Mouse (Mus musculus) G1E (cell line): ENCODE data around the gene Rbm47. TPM values are rescaled to one million over a fixed set of nuclear protein-coding genes. Genes with fewer than 3 reads are reported as not detected.

Experiments
- ATAC-seq: 2 replicates; pipeline ENCODE4 v1.8.0; 2016; ENCODE audit warnings: mild to moderate bottlenecking; ENCODE audit not compliant: insufficient number of reproducible peaks, poor library complexity, low FRiP score, severe bottlenecking; ENCODE audit errors: extremely low read depth
- DNase-seq: peaks from one replicate; pipeline ENCODE4 v3.0.0; 2012; ENCODE audit warnings: low spot score
- H3K27me3 ChIP-seq: 2 replicates; pipeline ENCODE4 v1.6.1; 2012; ENCODE audit warnings: mild to moderate bottlenecking, low read length, inconsistent platforms; ENCODE audit not compliant: insufficient read depth
- H3K36me3 ChIP-seq: replicated peaks from 2 replicates; pipeline ENCODE3; 2012; ENCODE audit warnings: mild to moderate bottlenecking, inconsistent platforms
- H3K4me1 ChIP-seq: 2 replicates; pipeline ENCODE4 v1.6.1; 2012; ENCODE audit warnings: low read depth, low read length, inconsistent platforms, mixed read lengths; ENCODE audit not compliant: insufficient read depth
- H3K4me3 ChIP-seq: 2 replicates; pipeline ENCODE4 v1.5.1; 2012; ENCODE audit warnings: low read depth, mild to moderate bottlenecking, inconsistent platforms, low read length, moderate library complexity, mixed read lengths
- H3K9me3 ChIP-seq: replicated peaks from 2 replicates; pipeline ENCODE4 v1.6.1; 2012; ENCODE audit warnings: inconsistent platforms
- CTCF ChIP-seq: IDR thresholded peaks from 2 replicates; pipeline ENCODE4 v1.5.1; 2012; ENCODE audit warnings: low read depth, low read length, inconsistent platforms, mixed read lengths
- GATA1 ChIP-seq: IDR thresholded peaks from 2 replicates; pipeline ENCODE4 v1.6.1; 2012; ENCODE audit warnings: borderline replicate concordance, low read length, inconsistent platforms, mixed read lengths
- GATA2 ChIP-seq: IDR thresholded peaks from 2 replicates; pipeline ENCODE4 v1.6.1; 2012; ENCODE audit warnings: low read depth, low read length, inconsistent platforms, borderline replicate concordance
- POLR2AphosphoS5 ChIP-seq: IDR thresholded peaks from 2 replicates; pipeline ENCODE4 v1.6.1; 2012; ENCODE audit warnings: low read depth, low read length, inconsistent platforms; ENCODE audit not compliant: insufficient replicate concordance
- TAL1 ChIP-seq: conservative IDR thresholded peaks from 2 replicates; pipeline ENCODE4 v1.6.1; 2012; ENCODE audit warnings: low read depth, low read length, inconsistent platforms, mixed read lengths
- polyA plus RNA-seq: library from polyadenylated mRNA; stranded (reverse); fragments of >175 nt; gene quantifications from 2 replicates; pipeline ENCODE4 v1.2.3, GENCODE M21; 2012
- total RNA-seq, 2 experiments: library from RNA; stranded (forward) in 1 of 2; stranded (reverse) in 1 of 2; fragments of 200-1000 nt in 1 of 2; fragments of >200 nt in 1 of 2; fragmentation: Nextera tagmentation in 1 of 2; gene quantifications; 2 replicates each; pipeline ENCODE4 v1.2.3; 2014 to 2017

Gene Rbm47
- total and polyA plus RNA-seq, 3 experiments = 0.05 TPM; not detected in 2

GRCm38 (mm10) chr5:66112059-66112458, 60.9 kb downstream of the Rbm47 start:
- TF ChIP-seq CTCF = no peak
- no peak for TF ChIP-seq POLR2AphosphoS5
- TF ChIP-seq GATA2 = no peak
- TF ChIP-seq TAL1 = no peak
- TF ChIP-seq GATA1 = no peak
- DNase-seq (no peak), ATAC-seq (no peak)
- H3K4me3 ChIP-seq = no peak overlapping the region
- H3K9me3 ChIP-seq = peaks cover 8% of the 10 kb centered on the region
- H3K4me1 ChIP-seq = no peaks in the 10 kb centered on the region
- H3K36me3 ChIP-seq = no peaks in the 10 kb centered on the region
- H3K27me3 ChIP-seq = no peaks in the 10 kb centered on the region

DNA sequence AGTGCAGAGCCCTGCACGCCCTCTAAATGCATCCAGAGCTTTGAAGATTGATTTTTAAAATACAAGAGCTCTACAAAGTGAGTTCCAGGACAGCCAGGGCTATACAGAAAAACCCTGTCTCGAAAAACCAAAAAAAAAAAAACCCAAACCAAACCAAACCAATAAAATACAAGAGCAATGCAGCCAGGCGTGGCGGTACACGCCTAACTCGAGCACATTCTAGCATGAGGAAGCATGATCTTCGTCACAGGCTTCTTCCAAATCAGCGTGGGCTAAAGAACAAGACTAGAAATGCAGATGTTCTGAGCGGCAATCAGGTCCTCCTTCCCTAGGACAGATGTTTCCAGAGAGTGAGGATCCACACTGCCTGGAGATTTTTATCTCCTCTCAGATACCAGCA, 66.5 kb downstream of the Rbm47 start:
- DNase-seq (no peak), ATAC-seq (no peak)
- Histone ChIP-seq H3K4me3 (no peak overlapping the region), H3K36me3 (no peaks in the 10 kb centered on the region), H3K9me3 (peaks cover 11% of the 10 kb centered on the region; the same call in 1 of the 2 replicates), H3K27me3 (no peaks in the 10 kb centered on the region), H3K4me1 (no peaks in the 10 kb centered on the region)
- TF ChIP-seq GATA1 (no peak), CTCF (no peak), POLR2AphosphoS5 (no peak), TAL1 (no peak), GATA2 (no peak)

DNA sequence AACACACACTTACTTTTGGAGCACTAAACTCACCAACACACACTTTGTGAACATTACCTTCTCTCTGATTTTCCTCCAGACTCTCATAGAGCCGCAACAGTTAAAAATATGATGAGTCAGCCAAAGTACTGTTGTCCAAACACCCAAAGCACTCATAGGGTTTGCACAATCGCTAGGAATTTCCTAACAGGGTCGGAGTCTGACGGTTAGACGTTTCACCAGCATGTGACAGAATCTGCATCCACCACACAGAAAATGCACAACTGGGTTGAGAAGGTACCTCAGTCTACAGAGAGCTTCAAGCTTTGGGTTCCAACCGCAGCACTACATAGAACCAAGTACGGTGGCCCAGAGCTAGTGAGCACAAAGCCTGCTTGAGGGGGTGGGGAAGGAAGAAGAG, 67.0 kb downstream of the Rbm47 start:
- Histone ChIP-seq H3K9me3 (peaks cover 9% of the 10 kb centered on the region; the same call in 1 of the 2 replicates), H3K27me3 (no peaks in the 10 kb centered on the region), H3K36me3 (no peaks in the 10 kb centered on the region), H3K4me1 (no peaks in the 10 kb centered on the region), H3K4me3 (no peak overlapping the region)
- no peak for TF ChIP-seq CTCF
- no peak for TF ChIP-seq TAL1
- TF ChIP-seq POLR2AphosphoS5 = no peak
- TF ChIP-seq GATA2 = no peak
- TF ChIP-seq GATA1 = no peak
- ATAC-seq (no peak), DNase-seq (no peak)

DNA sequence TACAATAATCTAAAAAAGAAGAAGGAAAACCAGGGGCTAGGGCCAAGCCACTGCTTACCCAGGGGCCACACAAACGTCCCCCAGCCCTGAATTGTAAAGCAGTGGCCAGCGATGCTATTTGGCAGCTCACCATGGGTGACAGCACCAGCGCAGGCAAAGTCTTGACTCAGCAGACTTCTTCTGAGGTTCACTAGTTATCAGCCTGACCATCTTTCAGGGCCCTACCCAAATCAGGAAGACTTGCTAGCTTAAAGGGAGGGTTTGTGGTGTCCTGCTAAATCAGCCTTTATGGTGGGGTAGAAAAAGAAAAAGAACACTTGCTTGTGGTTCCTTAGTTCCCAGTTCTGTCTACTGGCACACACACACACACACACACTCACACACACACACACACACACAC, 67.6 kb downstream of the Rbm47 start:
- Histone ChIP-seq H3K4me3 (no peak overlapping the region), H3K4me1 (no peaks in the 10 kb centered on the region), H3K27me3 (no peaks in the 10 kb centered on the region), H3K36me3 (no peaks in the 10 kb centered on the region), H3K9me3 (peaks cover 9% of the 10 kb centered on the region; the same call in 1 of the 2 replicates)
- DNase-seq = no peak
- no peak for ATAC-seq
- TF ChIP-seq GATA1 (no peak), POLR2AphosphoS5 (no peak), GATA2 (no peak), TAL1 (no peak), CTCF (no peak)

DNA sequence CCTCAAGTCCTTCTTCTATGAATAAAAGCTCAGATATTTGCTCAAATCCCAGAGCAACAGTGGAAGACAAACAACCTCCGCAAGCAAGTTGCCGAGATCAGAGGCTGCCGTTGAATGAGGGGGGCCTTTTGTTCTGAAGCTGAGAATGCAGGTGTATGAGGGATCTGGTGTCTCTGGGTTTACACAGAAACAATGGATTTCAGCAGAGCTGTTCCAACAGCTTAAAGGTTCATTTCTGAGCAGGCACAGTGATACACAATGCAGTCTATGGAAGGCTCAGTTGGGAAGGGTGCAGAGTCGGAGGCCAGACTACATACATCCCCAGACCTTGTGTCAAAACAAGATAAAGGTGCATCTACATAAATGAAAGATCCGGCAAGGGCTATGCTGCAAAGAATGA, 69.5 kb downstream of the Rbm47 start:
- H3K9me3 ChIP-seq = peaks cover 12% of the 10 kb centered on the region; the same call in 1 of the 2 replicates
- no peaks in the 10 kb centered on the region for H3K27me3 ChIP-seq
- no peak for DNase-seq
- no peak for TF ChIP-seq TAL1
- TF ChIP-seq GATA2 = no peak
- TF ChIP-seq GATA1 = no peak
- TF ChIP-seq POLR2AphosphoS5 = no peak
- TF ChIP-seq CTCF = no peak
- no peaks in the 10 kb centered on the region for H3K36me3 ChIP-seq
- ATAC-seq = no peak
- H3K4me1 ChIP-seq = no peaks in the 10 kb centered on the region
- H3K4me3 ChIP-seq = no peak overlapping the region

DNA sequence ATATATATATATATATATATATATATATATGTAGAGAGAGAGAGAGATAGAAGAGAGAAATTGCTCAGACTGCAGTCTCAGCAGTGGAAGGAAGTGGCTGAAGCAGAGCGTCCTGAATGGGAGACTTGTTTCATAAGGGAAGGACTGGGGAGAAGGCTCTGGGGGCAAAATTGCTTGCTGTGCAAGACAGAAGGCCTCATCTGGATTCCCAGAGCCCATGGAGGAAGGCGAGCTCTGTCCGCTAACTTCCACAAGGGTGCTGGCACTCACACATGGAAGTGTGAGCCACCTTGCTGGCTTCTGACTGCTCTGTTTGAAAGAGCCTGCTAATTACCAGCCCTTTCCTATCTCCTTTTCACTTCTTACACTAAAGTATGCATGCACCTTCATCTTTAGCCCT, 70.1 kb downstream of the Rbm47 start:
- Histone ChIP-seq H3K4me1 (no peaks in the 10 kb centered on the region), H3K27me3 (no peaks in the 10 kb centered on the region), H3K9me3 (peaks cover 12% of the 10 kb centered on the region; the same call in 1 of the 2 replicates), H3K36me3 (no peaks in the 10 kb centered on the region), H3K4me3 (no peak overlapping the region)
- TF ChIP-seq POLR2AphosphoS5 (no peak), TAL1 (no peak), GATA1 (no peak), CTCF (no peak), GATA2 (no peak)
- ATAC-seq (no peak), DNase-seq (no peak)

DNA sequence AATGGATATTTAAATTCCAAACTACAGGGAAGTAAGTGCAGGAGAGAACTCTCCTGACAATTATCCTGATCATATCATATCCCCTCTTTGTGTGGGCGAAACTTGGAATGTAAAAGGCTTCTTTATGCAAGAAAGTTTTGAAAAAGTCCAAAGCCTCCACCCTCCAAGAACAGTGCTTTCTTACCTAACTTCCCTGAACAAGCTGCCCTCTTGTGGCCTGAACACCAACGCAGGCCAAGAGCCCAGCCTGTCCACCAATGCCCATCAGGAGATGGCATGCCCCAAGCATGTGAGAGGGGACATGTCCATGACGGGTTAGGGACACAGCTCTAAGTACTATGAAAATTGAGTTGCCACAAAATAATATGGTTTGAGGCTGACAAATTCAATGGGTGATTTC, 71.3 kb downstream of the Rbm47 start:
- H3K4me1 ChIP-seq = no peaks in the 10 kb centered on the region
- no peaks in the 10 kb centered on the region for H3K36me3 ChIP-seq
- no peaks in the 10 kb centered on the region for H3K27me3 ChIP-seq
- TF ChIP-seq GATA2 (no peak), CTCF (no peak), TAL1 (no peak), POLR2AphosphoS5 (no peak), GATA1 (no peak)
- DNase-seq (no peak), ATAC-seq (no peak)
- peaks cover 16% of the 10 kb centered on the region for H3K9me3 ChIP-seq
- H3K4me3 ChIP-seq = no peak overlapping the region
